Mouse (Mus musculus) adrenal gland, adult 8-10 months (tissue): ENCODE measurements around the gene Iqce. TPM values are rescaled to one million over a fixed set of nuclear protein-coding genes. Genes with fewer than 3 reads are reported as not detected.
"Not testable (repeated sequence)": the region's sequence is repeated elsewhere in the genome, so short reads cannot be mapped to it uniquely, and the experiment has no call there.

ENCODE experiments used
- DNase-seq: peaks from one replicate; pipeline ENCODE4 v3.0.0; 2022
- total RNA-seq, 4 experiments: library from RNA; stranded (reverse); gene quantifications; 2 replicates each; pipeline ENCODE4 v1.2.4; 2022

Gene Iqce
- total RNA-seq, 4 experiments from 2014 or later: 21.0 to 45.5 (median 36.7) TPM

GRCm38 (mm10) chr5:140704378-140705251 lies 2.4 kb upstream of the Iqce start, which contains the start of gene Brat1:
Gene Brat1, plus strand, starts transcription at chr5:140705011.
- peak; percentile 100 for DNase-seq

GRCm38 (mm10) chr5:140703480-140704377 lies 1.6 kb upstream of the Iqce start:
- no peak for DNase-seq

GRCm38 (mm10) chr5:140702618-140703175 lies 519 bp upstream of the Iqce start:
- no peak for DNase-seq

GRCm38 (mm10) chr5:140701661-140702060 lies 517 bp downstream of the Iqce start:
- DNase-seq: no peak

GRCm38 (mm10) chr5:140699776-140700175 lies 2.4 kb downstream of the Iqce start:
- DNase-seq: no peak

GRCm38 (mm10) chr5:140695987-140696386 lies 6.2 kb downstream of the Iqce start:
- no peak for DNase-seq

GRCm38 (mm10) chr5:140688434-140688833 lies 13.7 kb downstream of the Iqce start:
- no peak for DNase-seq

- no peak for DNase-seq
Measured at GRCm38 (mm10) chr5:140684343-140685148, 17.6 kb downstream of the Iqce start.

GRCm38 (mm10) chr5:140682113-140682512 lies 20.1 kb downstream of the Iqce start:
- DNase-seq: no peak

GRCm38 (mm10) chr5:140680950-140681349 lies 21.2 kb downstream of the Iqce start:
- no peak for DNase-seq

- no peak for DNase-seq
Measured at GRCm38 (mm10) chr5:140680051-140680450, 22.1 kb downstream of the Iqce start.

GRCm38 (mm10) chr5:140677137-140677536 lies 25.0 kb downstream of the Iqce start:
- no peak for DNase-seq

GRCm38 (mm10) chr5:140675640-140676039 lies 26.5 kb downstream of the Iqce start:
- no peak for DNase-seq

GRCm38 (mm10) chr5:140675079-140675478 lies 27.1 kb downstream of the Iqce start:
- DNase-seq: no peak

GRCm38 (mm10) chr5:140674036-140674435 lies 28.1 kb downstream of the Iqce start:
- DNase-seq: no peak

GRCm38 (mm10) chr5:140672603-140673002 lies 29.6 kb downstream of the Iqce start:
- DNase-seq: not testable (repeated sequence)

GRCm38 (mm10) chr5:140672115-140672514 lies 30.1 kb downstream of the Iqce start:
- DNase-seq: no peak

GRCm38 (mm10) chr5:140663621-140664180 lies 38.5 kb downstream of the Iqce start:
- DNase-seq: peak; percentile 61

GRCm38 (mm10) chr5:140662741-140663592 lies 39.2 kb downstream of the Iqce start:
- DNase-seq: no peak

GRCm38 (mm10) chr5:140661875-140662643 lies 40.1 kb downstream of the Iqce start:
- DNase-seq: no peak
